Mouse (Mus musculus) retina, postnatal 1 day (tissue): ENCODE data around the gene Cbwd1.
A peak's percentile ranks its signal among the peaks of the same experiment; 100 is the strongest.

Source experiments
- DNase-seq: peaks from one replicate; pipeline ENCODE4 v3.0.0-alpha.2; 2012

Cbwd1 gene

DNA sequence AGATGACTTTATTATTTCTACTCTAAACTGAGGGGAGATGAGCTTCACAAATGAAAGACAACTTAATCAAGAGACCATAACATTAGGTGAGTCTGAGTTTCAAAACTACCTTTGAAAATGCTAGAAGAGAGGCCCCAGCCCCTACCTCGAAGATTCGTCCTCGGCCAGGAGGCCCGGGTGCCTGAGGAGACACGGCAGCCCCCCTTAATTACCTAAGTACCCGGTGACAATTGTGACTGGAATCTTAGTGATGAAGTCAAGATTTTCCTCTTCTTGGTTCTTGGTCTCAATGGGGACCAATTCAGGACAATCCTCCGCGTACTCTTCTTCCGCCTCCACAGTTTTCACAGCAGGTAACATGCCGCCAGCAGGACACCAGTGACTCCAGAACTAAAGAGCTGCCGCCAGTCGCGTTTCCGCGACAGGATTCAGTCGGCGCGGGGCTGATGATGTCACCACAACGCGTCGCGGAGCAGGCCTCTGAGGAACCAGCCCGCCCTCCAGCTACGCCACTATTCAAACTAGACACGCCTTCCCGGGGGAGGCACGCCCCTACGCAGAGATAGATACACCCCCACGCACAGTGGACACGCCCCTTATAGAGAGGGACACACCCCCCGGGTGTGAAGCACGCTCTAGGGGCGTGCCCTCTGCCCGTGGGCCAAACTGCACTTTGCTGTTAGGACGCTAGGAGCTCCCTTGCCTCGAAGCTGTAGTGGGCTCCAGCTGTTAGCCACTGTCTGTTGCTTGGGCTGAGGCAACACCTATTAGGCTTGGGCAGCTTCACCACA, at the start of gene Cbwd1:
Gene Cbwd1 (minus strand): TSS at position 439 of the 791 bp plus-strand sequence.
- DNase-seq: peak; percentile 99

- no peak for DNase-seq
Measured at GRCm38 (mm10) chr19:25008509-25008908, 47.1 kb upstream of the Cbwd1 start.

GRCm38 (mm10) chr19:25006686-25007085, 45.3 kb upstream of the Cbwd1 start:
- DNase-seq: no peak

DNA sequence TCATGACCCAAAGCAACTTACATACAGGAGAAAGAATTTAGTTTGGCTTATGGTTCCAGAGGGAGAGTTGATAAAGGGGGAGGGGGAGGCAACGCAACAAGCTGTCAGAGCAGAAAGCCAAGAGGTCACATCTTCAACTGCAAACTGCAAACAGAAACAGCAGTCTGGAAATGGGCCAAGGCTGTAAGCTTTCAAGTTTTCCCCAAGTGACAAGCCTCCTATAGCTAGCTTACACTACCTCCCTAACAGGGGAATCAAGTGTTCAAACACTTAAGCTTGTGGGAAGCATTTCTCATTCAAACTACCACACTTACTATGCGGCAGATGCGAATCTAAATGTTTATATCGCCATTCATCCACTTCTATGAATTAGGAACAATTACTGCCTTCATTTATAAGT, 42.4 kb upstream of the Cbwd1 start:
- DNase-seq: peak; percentile 11

DNA sequence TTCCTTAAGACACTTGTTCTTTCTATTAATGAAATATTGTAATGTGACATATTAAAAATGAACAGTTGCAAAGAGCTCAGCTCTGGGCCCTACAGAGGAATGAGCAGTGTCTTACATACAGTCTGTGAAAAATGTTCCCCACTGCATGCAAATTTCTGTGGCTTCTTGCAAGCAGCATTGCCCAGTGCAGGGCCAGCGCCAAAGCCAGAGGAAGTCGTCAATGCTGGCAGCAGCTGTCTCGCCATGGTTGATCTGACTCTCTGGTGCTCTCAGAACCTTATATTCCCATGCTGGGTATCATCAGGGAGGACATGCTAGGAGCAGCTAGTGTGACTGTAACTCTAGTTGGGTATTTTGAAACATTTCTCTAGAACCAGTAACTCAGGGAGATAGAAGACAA, 41.4 kb upstream of the Cbwd1 start:
- no peak for DNase-seq

- DNase-seq: no peak
Measured at GRCm38 (mm10) chr19:25002032-25002431, 40.6 kb upstream of the Cbwd1 start.

DNA sequence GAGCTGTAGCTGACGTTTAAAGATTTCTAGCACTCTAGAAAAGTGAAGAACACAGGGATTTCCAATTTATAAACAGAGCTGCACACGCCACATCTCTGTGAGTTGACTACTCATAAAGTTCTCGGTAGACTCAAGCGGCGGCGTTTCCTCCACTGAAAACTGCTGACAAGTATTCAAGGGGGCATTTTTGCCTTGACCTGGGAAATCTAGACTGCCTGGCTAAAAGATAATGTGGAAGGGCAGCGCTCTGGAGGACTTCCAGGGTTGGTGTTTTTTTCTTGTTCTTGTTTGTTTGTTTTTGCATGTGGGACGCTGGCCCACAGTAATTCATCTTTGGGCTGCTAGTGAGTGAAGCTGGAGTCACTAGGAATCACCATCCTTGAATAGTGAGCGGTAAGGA, 38.7 kb upstream of the Cbwd1 start:
- no peak for DNase-seq

- peak; percentile 63 for DNase-seq
Measured at GRCm38 (mm10) chr19:24999201-24999886, 37.9 kb upstream of the Cbwd1 start, which contains the start of gene Dock8. Gene Dock8 (plus strand): TSS chr19:24999534.

GRCm38 (mm10) chr19:24998561-24998960, 37.2 kb upstream of the Cbwd1 start:
- no peak for DNase-seq

GRCm38 (mm10) chr19:24996815-24997704, 35.6 kb upstream of the Cbwd1 start:
- no peak for DNase-seq

- DNase-seq: peak; percentile 14
Measured at GRCm38 (mm10) chr19:24994900-24995299, 33.5 kb upstream of the Cbwd1 start.

GRCm38 (mm10) chr19:24993526-24993925, 32.1 kb upstream of the Cbwd1 start:
- no peak for DNase-seq

DNA sequence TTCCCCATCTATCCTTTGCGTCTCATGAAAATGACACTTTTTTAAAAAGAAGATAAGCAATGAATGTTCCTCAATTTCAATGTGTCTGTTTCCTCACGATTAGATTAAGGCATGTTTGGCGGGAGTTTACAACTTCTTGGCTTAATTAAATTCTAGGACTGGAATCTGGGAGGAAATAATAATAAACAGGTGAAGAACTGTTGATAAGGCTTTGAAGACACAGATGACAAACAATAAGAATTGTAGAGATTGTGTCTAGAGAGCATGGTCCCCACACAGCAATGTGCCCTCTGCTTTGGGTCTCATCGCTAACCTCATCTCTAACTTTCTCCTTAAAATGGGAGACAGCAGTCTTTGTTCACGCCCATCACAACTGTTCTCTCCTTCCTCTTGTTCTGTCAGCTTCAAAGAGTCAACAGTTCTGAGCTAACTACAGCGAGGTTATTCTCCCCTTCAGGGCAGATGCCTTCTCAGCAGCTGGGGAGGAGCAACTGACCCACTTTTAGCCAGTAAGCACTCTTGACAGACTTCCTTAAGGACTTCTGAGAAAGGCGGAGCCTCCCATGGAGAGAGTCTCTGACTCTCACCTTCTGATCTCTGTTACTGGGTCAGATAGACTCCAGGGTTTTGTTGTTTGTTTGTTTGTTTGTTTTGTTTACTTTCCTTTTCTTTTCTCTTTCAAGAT, 28.9 kb upstream of the Cbwd1 start:
- DNase-seq: peak; percentile 5

GRCm38 (mm10) chr19:24988831-24989230, 27.4 kb upstream of the Cbwd1 start:
- DNase-seq: no peak

GRCm38 (mm10) chr19:24987355-24987754, 25.9 kb upstream of the Cbwd1 start:
- DNase-seq: no peak

DNA sequence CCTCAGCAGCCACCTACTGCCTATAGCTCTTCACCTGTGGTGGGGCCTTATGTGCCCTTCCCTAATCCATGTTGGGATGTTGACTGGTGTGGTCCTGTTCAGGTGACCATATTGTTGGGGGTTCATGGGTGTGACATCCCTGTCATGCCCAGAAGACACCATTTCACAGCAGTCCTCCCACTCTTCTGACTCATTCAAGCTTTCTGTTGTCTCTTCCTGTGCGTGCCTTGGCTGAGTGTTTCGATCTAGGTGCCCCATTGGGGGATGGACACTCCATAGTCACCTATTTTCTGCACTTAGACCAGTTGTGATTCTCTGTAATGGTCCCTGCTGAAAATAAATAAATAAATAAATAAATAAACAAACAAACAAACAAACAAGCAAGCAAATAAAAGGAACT, 23.6 kb upstream of the Cbwd1 start:
- DNase-seq: no peak

- no peak for DNase-seq
Measured at GRCm38 (mm10) chr19:24983857-24984498, 22.6 kb upstream of the Cbwd1 start.

DNA sequence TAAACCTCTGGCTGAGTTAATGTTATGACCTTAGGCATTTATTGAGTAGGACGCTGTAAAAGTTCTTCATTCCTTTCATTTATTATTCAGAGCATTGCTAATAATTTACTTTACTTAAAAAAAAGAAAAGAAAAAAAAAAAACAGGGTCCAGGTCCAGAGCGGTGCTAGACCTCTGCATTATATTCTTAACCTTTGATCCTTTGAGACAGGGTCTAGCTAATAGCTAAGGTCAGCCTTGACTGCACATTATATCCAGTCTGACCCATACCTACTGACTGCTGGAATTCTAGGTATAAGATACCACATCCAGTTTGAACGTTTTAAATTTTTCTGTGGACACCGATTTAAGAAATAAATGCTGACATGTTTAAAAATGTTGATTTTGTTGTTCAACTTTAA, 21.6 kb upstream of the Cbwd1 start:
- no peak for DNase-seq

DNA sequence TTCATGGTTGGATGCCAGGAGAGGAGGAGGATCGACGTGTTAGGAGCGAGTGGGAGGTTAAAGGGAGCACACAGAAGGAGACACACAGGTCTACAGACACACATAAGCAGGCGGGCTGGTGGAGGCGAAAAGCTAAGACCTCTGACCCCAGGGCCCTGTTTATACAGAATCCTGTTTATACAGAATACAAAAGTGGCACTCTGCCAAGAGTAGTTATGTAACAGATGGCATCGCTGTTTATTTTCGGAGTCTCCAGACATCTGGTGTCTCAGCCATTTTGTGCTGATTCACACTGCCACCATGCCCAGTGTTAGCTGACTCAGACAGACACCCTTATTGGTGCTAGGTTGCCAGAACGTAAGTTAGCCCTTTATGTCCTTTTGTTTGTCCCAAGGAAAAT, 19.9 kb upstream of the Cbwd1 start:
- DNase-seq: peak; percentile 86

DNA sequence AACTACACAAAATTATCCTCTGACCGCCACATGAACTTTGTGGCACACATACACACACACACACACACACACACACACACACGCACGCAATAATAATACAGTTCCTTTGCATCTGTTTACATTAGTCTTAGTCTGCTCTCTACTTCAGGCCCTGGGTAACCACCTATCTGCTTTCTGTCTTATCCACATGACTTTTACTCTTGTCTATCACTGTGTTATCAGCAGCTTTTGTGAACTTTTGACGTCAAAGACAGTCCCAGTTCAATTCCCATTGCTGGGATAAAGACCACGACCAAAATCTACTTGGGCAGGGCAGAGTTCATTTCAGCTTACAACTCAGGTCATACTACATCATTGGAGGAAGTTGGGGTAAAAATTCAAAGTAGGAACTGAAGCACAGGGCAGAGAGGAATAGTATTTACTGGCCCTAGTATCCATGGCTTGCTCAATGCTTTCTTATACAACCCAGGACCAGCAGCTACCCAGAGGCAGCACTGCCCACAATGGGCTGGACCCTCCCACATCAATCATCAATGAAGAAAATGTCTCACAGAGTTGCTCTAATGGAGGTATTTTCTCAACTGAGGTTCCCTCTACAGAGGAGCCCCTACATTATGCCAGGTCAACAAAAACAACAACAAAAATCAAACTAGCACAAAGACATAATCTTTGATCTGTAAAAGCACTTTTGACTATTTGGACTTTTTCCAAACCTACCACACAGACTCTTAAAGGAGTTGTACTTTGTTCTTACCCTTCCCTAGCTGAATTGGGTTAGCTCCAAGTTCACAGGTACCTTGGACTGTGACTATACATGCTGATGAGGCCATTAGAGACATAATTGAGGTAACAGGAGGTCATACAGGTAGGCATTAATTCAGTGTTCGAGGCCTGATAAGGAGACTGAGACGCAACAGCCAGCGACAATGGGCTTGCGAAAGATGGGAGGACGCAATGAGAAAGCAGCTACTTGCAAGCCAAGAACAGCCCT, 17.7 kb upstream of the Cbwd1 start:
- no peak for DNase-seq

- DNase-seq: no peak
Measured at GRCm38 (mm10) chr19:24977991-24978390, 16.6 kb upstream of the Cbwd1 start.
